Mouse (Mus musculus): ENCODE measurements around the gene Slc22a6. TPM values are rescaled to one million over a fixed set of nuclear protein-coding genes. Genes with fewer than 3 reads are reported as not detected.

Gene Slc22a6
- polyA plus RNA-seq, 1 experiment, result not detected

DNA sequence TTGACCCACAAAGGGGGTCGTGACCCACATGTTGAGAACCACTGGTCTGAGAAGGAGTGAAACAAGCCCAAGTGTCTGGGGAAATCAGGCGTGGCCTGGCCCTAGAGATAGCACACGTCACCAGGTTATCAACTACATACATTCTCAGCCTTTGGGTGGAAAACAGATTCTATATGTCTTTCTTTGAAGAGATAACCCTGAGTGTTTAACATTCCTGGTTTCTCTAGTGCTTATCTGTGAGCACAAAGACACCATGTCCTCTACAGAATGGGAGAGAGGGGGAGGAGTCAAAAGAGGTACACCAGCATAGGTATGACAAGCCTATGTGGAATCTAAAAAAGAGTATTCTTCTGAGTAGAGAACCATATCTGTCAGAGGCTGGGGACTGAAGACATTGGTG lies 14.9 kb upstream of the Slc22a6 start:
- Histone ChIP-seq H3K4me1 (ENCODE audit: control insufficient read depth, insufficient read depth, low read length) (no peaks in the 10 kb centered on the region), H3K4me3 (replicated peaks; ENCODE audit: extremely low read depth, low read depth, low read length) (no peak overlapping the region)
- no peak for TF ChIP-seq POLR2A (IDR thresholded peaks at IDR 0.05; ENCODE audit: borderline replicate concordance, extremely low read depth, low read depth, low read length)
- TF ChIP-seq CTCF (IDR thresholded peaks at IDR 0.05; ENCODE audit: insufficient read depth, low read length), result no peak
- DNase-seq, result no peak
- WGBS, result 55% methylated on average over 3 of the region's 3 CpGs

DNA sequence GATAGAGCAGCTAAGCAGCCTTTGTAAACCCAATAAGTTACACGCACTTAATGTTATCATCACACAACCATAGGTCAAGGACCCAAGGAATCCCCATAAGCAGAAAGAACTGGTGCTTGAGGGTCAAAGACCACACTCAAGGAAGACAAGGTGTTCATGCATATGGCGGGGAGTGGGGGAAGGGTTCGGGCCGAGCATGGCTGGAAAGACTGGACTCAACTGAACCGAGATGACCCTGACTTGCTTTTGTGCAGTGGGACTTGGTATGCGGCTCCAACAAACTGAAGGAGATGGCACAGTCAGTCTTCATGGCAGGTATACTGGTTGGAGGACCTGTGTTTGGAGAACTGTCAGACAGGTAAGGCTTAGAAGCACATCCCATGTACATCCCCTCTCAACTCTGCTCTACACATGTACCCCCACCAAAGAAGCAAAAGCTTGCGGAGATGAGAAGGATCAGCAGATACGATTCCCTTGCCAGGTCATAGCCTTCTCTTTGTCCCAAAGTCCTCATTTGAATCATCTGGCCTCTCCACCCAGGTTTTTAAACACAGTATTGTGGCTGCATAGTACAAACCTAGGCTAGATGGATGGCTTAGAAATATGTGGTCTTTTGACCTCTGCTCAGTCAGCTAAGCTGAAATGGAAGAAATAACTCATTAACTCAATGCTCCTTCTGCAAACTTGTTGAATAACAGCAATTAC lies 13.2 kb upstream of the Slc22a6 start:
- 88% methylated on average over 8 of the region's 8 CpGs for WGBS
- TF ChIP-seq POLR2A (IDR thresholded peaks at IDR 0.05; ENCODE audit: borderline replicate concordance, extremely low read depth, low read depth, low read length), result no peak
- no peak for TF ChIP-seq CTCF (IDR thresholded peaks at IDR 0.05; ENCODE audit: insufficient read depth, low read length)
- no peak for DNase-seq
- Histone ChIP-seq H3K4me3 (replicated peaks; ENCODE audit: extremely low read depth, low read depth, low read length) (no peak overlapping the region), H3K4me1 (ENCODE audit: control insufficient read depth, insufficient read depth, low read length) (no peaks in the 10 kb centered on the region)

DNA sequence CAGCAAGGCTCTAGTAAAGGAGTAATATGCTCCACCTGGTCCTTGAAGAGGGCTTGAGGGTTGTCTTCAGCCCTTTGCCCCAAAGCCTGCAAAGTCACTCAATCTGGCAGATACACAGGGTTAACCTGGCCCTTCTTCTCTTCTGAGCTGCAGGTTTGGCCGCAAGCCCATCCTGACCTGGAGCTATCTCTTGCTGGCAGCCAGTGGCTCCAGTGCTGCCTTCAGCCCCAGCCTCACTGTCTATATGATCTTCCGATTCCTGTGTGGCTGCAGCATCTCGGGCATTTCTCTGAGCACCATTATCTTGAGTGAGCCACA lies 12.6 kb upstream of the Slc22a6 start:
- Histone ChIP-seq H3K4me1 (ENCODE audit: control insufficient read depth, insufficient read depth, low read length) (no peaks in the 10 kb centered on the region), H3K4me3 (replicated peaks; ENCODE audit: extremely low read depth, low read depth, low read length) (no peak overlapping the region)
- TF ChIP-seq CTCF (IDR thresholded peaks at IDR 0.05; ENCODE audit: insufficient read depth, low read length), result no peak
- no peak for DNase-seq
- WGBS, result 82% methylated on average over 3 of the region's 3 CpGs

DNA sequence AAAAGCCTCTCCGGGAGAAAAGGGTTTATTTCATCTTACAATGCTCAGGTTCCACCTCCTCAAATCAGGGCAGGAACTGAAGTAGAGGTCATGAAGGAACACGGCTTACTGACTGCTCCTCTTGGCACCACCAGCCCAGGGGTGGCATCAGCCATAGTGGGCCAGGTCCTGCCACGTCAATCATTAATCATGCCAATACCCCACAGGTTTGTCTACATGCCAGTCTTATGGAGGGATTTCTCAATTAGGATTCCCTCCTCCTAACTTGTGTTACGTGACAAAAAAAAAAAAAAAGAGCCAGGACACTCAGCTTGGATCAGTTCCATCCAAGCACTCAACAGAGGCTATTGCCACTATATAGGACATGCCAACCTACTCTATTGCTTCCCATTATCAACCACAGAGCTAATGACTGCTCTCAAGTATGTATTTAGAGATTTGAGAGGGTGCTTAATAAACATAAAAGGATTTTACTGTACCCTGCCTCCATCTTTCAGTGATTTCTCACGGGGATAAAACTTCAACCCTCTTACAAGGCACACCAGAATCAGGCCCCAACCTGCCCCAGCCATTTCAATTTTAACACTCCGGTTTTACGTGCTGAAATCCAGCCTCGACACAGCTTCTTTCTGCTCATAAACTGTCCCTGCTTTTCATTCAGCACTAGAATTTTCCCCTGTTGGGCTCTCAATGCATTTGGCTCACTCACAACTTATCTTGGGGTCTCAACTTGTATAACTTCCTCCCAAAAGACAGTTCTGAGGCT lies 6.3 kb upstream of the Slc22a6 start:
- no peaks in the 10 kb centered on the region for H3K4me1 ChIP-seq (ENCODE audit: control insufficient read depth, insufficient read depth, low read length)
- DNase-seq, result no peak
- 61% methylated on average over 8 of the region's 8 CpGs for WGBS

DNA sequence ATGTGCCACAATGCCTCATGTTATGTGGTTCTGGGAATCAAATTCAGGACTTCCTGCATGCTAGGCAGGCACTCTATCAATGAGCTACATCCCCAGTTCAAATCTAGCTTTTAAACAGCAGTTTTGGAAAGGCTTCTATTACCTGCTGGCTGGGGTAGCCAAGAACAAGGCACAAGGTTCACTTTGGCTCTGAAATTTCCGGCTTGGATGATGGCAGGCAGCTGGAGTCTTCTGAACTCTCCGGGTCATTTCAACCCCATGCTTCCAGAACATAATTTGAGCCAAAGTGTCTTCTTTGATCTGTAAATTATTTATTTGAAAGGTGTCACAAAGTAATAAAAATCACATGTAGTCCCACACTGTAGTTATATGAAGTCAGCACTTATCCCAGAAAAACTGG lies 4.7 kb upstream of the Slc22a6 start:
- no peaks in the 10 kb centered on the region for H3K4me1 ChIP-seq (ENCODE audit: control insufficient read depth, insufficient read depth, low read length)
- whole genome bisulfite sequencing, result 77% methylated on average over 2 of the region's 2 CpGs
- no peak for TF ChIP-seq POLR2A (IDR thresholded peaks at IDR 0.05; ENCODE audit: borderline replicate concordance, extremely low read depth, low read depth, low read length)
- TF ChIP-seq CTCF (IDR thresholded peaks at IDR 0.05; ENCODE audit: insufficient read depth, low read length), result no peak
- no peak overlapping the region for H3K4me3 ChIP-seq (replicated peaks; ENCODE audit: extremely low read depth, low read depth, low read length)
- DNase-seq, result no peak

More for the DNA sequence above, 6.3 kb upstream of the Slc22a6 start:
- no peak overlapping the region for H3K4me3 ChIP-seq (replicated peaks; ENCODE audit: extremely low read depth, low read depth, low read length)
- no peak for TF ChIP-seq CTCF (IDR thresholded peaks at IDR 0.05; ENCODE audit: insufficient read depth, low read length)
- no peak for TF ChIP-seq POLR2A (IDR thresholded peaks at IDR 0.05; ENCODE audit: borderline replicate concordance, extremely low read depth, low read depth, low read length)

DNA sequence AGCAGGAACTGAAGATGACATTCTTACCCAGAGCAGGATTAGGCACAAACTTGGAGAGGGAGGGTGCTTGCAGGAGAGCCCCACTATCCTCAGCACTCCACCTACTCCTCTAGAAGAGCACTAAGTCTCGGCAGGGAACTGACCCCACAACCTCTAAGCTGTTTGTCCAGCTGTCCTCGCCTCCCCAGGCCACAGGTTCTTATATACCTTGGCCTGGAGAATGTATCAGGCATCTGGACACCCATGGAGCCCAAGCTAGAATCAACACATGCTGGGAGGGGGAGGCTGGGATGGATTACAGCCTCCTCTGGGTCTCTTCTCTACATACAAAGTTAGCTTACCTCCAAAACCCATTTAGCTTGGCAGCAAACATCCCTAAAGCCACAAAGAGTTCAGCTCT lies 3.5 kb upstream of the Slc22a6 start:
- WGBS, result 35% methylated on average over 2 of the region's 2 CpGs
- H3K4me1 ChIP-seq (ENCODE audit: control insufficient read depth, insufficient read depth, low read length), result no peaks in the 10 kb centered on the region
- no peak for DNase-seq
- H3K4me3 ChIP-seq (replicated peaks; ENCODE audit: extremely low read depth, low read depth, low read length), result no peak overlapping the region
- TF ChIP-seq CTCF (IDR thresholded peaks at IDR 0.05; ENCODE audit: insufficient read depth, low read length) (no peak), POLR2A (IDR thresholded peaks at IDR 0.05; ENCODE audit: borderline replicate concordance, extremely low read depth, low read depth, low read length) (no peak)

DNA sequence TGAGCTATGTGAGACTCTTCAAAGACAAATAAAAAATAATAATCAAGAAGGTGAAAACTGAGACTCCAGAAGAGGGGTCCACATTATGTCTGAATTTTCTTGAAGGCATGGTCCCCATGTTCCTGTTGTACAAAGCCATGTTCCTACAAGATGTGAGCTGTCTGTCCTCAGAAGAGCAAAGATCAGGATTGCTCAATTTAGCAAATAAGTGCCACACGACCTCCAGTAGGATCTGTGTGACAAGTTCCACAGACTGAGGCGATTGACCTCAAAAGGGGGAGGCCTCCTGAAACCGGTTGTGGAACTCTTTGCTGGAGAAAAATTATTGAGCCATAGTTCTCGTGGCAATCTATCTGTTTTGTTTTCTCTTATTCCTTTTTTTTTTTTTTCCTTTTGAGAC lies 1.5 kb upstream of the Slc22a6 start:
- no peak for DNase-seq
- TF ChIP-seq POLR2A (IDR thresholded peaks at IDR 0.05; ENCODE audit: borderline replicate concordance, extremely low read depth, low read depth, low read length) (no peak), CTCF (IDR thresholded peaks at IDR 0.05; ENCODE audit: insufficient read depth, low read length) (no peak)
- H3K4me1 ChIP-seq (ENCODE audit: control insufficient read depth, insufficient read depth, low read length), result no peaks in the 10 kb centered on the region
- WGBS, result 45% methylated on average over 4 of the region's 4 CpGs
- H3K4me3 ChIP-seq (replicated peaks; ENCODE audit: extremely low read depth, low read depth, low read length), result no peak overlapping the region

DNA sequence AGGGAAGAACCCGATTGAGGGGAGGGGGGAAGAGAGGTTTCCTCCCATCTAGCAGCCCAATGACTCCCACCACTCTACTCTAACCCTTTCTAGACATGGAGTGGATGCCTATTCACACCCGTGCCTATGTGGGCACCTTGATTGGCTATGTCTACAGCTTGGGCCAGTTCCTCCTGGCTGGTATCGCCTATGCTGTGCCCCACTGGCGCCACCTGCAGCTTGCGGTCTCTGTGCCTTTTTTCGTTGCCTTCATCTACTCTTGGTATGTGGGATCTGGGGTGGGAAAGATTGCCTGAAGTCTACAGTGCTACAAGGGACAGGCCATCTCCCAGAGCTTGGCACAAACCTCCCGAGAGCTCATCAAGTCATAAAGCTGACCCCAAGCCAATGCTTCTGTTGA lies 3.3 kb downstream of the Slc22a6 start:
- TF ChIP-seq CTCF (IDR thresholded peaks at IDR 0.05; ENCODE audit: insufficient read depth, low read length) (no peak), POLR2A (IDR thresholded peaks at IDR 0.05; ENCODE audit: borderline replicate concordance, extremely low read depth, low read depth, low read length) (no peak)
- Histone ChIP-seq H3K4me3 (replicated peaks; ENCODE audit: extremely low read depth, low read depth, low read length) (no peak overlapping the region), H3K4me1 (ENCODE audit: control insufficient read depth, insufficient read depth, low read length) (no peaks in the 10 kb centered on the region)
- WGBS, result 90% methylated on average over 7 of the region's 7 CpGs
- no peak for DNase-seq

DNA sequence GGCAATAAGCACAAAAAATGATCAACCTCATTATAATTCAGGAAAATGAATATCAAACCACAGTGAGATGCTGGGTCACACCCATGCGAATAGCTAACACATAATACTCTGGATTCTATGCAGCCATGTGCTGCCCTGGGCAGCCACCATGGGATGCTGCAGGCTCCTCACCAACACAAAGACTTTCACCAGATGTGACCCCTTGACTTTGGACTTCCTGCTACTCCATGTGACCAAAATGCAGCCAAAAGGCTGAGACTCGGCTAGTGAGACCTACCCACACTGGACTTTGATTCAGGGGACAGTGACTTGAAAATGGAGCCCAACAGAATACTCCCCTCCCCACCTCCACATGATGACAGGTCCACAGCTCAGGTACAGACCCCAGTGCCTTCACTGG lies 12.4 kb downstream of the Slc22a6 start:
- no peak overlapping the region for H3K4me3 ChIP-seq (replicated peaks; ENCODE audit: extremely low read depth, low read depth, low read length)
- WGBS, result 59% methylated on average over 2 of the region's 2 CpGs
- H3K4me1 ChIP-seq (ENCODE audit: control insufficient read depth, insufficient read depth, low read length), result no peaks in the 10 kb centered on the region
- TF ChIP-seq POLR2A (IDR thresholded peaks at IDR 0.05; ENCODE audit: borderline replicate concordance, extremely low read depth, low read depth, low read length), result no peak
- TF ChIP-seq CTCF (IDR thresholded peaks at IDR 0.05; ENCODE audit: insufficient read depth, low read length), result no peak
- DNase-seq, result no peak

DNA sequence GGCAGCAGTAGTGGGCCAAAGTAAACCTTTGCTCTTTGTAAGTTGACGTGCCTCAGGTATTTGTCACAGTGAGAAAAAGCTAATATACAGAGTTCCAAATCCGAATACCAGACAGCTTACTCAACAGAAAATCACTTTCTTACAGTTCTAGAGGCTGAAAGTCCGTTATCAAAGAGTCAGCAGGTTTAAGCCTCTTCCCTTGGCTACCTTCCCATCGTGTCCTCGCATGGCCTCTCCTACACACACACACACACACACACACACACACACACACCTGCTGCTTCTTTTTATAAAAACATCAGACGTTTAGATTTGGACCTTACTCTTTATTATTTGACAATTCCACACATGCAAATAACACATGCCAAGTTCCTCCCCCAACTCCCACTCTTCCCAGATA lies 13.0 kb downstream of the Slc22a6 start:
- DNase-seq, result no peak
- WGBS, result 58% methylated on average over 6 of the region's 6 CpGs
- Histone ChIP-seq H3K4me1 (ENCODE audit: control insufficient read depth, insufficient read depth, low read length) (no peaks in the 10 kb centered on the region), H3K4me3 (replicated peaks; ENCODE audit: extremely low read depth, low read depth, low read length) (no peak overlapping the region)
- TF ChIP-seq POLR2A (IDR thresholded peaks at IDR 0.05; ENCODE audit: borderline replicate concordance, extremely low read depth, low read depth, low read length) (no peak), CTCF (IDR thresholded peaks at IDR 0.05; ENCODE audit: insufficient read depth, low read length) (no peak)
